Comparison of ENCODE assay signal across 8 mouse cellular contexts in genomic region chr11:94939280-94939679, GRCm38 (mm10). TPM values are rescaled to one million over a fixed set of nuclear protein-coding genes. Genes with fewer than 3 reads are reported as not detected.
A peak's percentile ranks its signal among the peaks of the same experiment; 100 is the strongest.
DNase-seq lines count a peak whose midpoint lies in the region; ATAC-seq and TF ChIP-seq lines count a peak whose summit lies in the region.

No protein-coding gene starts in this region.

- peak overlapping the region; percentile 50; the same call in 1 of the 2 replicates for H3K9ac ChIP-seq in limb, embryonic 13.5 days
- H3K9ac ChIP-seq in neural tube, embryonic 15.5 days (replicated peaks), result no peak overlapping the region

- H3K36me3 ChIP-seq in limb, embryonic 13.5 days, result peaks cover 62% of the 10 kb centered on the region
- H3K36me3 ChIP-seq in neural tube, embryonic 15.5 days, result no peaks in the 10 kb centered on the region

- 12% methylated on average over 4 of the region's 4 CpGs for WGBS in limb, embryonic 13.5 days
- 19% methylated on average over 4 of the region's 4 CpGs for WGBS in neural tube, embryonic 15.5 days

- peak; percentile 91 for TF ChIP-seq CTCF in brain, embryonic 14.5 days (IDR thresholded peaks at IDR 0.05; ENCODE audit: borderline replicate concordance, extremely low read depth, insufficient read depth, insufficient read length)

- 0 out of 2 replicates have a peak overlapping the region, but pooled peaks have one; percentile 3 for H3K27ac ChIP-seq in limb, embryonic 13.5 days
- no peak overlapping the region for H3K27ac ChIP-seq in neural tube, embryonic 15.5 days (replicated peaks)

- peak; percentile 72 for DNase-seq in ovary, postnatal 14 days (ENCODE audit: low spot score)
- DNase-seq in ovary, adult 18-20 months (ENCODE audit: low spot score), result no peak
- DNase-seq in brain, embryonic 14.5 days (ENCODE audit: low read depth), result peak; percentile 74
- DNase-seq in frontal cortex, postnatal 25 days (ENCODE audit: low spot score in 2 of 2), result peak; percentile 57 to 66
- peak; percentile 43 to 82 for DNase-seq in kidney, adult 8-10 months
- DNase-seq in thymus, postnatal 4 days, result peak; percentile 84

- no peaks in the 10 kb centered on the region for H3K9me3 ChIP-seq in limb, embryonic 13.5 days
- no peaks in the 10 kb centered on the region for H3K9me3 ChIP-seq in neural tube, embryonic 15.5 days (replicated peaks)

- H3K27me3 ChIP-seq in limb, embryonic 13.5 days, result peaks cover 3% of the 10 kb centered on the region; the same call in 1 of the 2 replicates
- peaks cover 63% of the 10 kb centered on the region for H3K27me3 ChIP-seq in neural tube, embryonic 15.5 days (replicated peaks)

- peak overlapping the region; percentile 66 for H3K4me3 ChIP-seq in limb, embryonic 13.5 days
- H3K4me3 ChIP-seq in neural tube, embryonic 15.5 days (replicated peaks), result no peak overlapping the region

- ATAC-seq in limb, embryonic 13.5 days (ENCODE audit: low FRiP score, low read depth), result no peak
- no peak for ATAC-seq in neural tube, embryonic 15.5 days (ENCODE audit: low FRiP score)

- peak overlapping the region; percentile 89 for H3K4me2 ChIP-seq in limb, embryonic 13.5 days (replicated peaks)
- peak overlapping the region; percentile 17; the same call in 1 of the 2 replicates for H3K4me2 ChIP-seq in neural tube, embryonic 15.5 days

- no peak for TF ChIP-seq POLR2A in brain, embryonic 14.5 days (IDR thresholded peaks at IDR 0.05; ENCODE audit: borderline replicate concordance, extremely low read depth, insufficient read depth, insufficient read length, poor library complexity, severe bottlenecking)

- H3K4me1 ChIP-seq in limb, embryonic 13.5 days, result peaks cover 50% of the 10 kb centered on the region
- peaks cover 23% of the 10 kb centered on the region for H3K4me1 ChIP-seq in neural tube, embryonic 15.5 days

RNA-seq across cellular contexts. Expression of gene Col1a1, which starts 3.3 kb away (rescaled TPM):
- 44.1 and 192 TPM in 2 replicates for polyA plus RNA-seq in brain, embryonic 14.5 days (2012; rRNA removed)
- 1,007 and 1,170 TPM in 2 replicates for polyA plus RNA-seq in limb, embryonic 13.5 days (2015; fragmentation: Nextera tagmentation; extraction: Ambion mirVana)
- 317 and 375 TPM in 2 replicates for polyA plus RNA-seq in neural tube, embryonic 15.5 days (2015; fragmentation: Nextera tagmentation; extraction: Ambion mirVana)

RNA-seq across cellular contexts. Expression of gene Hils1, which starts 28.1 kb away (rescaled TPM):
- 0.09 TPM in 1 of 2 replicates, not detected in the other for polyA plus RNA-seq in brain, embryonic 14.5 days (2012; rRNA removed)
- polyA plus RNA-seq in limb, embryonic 13.5 days (2015; fragmentation: Nextera tagmentation; extraction: Ambion mirVana), result not detected in 2 replicates
- polyA plus RNA-seq in neural tube, embryonic 15.5 days (2015; fragmentation: Nextera tagmentation; extraction: Ambion mirVana), result not detected in 2 replicates

RNA-seq across cellular contexts. Expression of gene Sgca, which starts 36.8 kb away (rescaled TPM):
- 0.25 and 0.73 TPM in 2 replicates for polyA plus RNA-seq in brain, embryonic 14.5 days (2012; rRNA removed)
- 6.1 and 7.1 TPM in 2 replicates for polyA plus RNA-seq in limb, embryonic 13.5 days (2015; fragmentation: Nextera tagmentation; extraction: Ambion mirVana)
- 0.77 and 1.4 TPM in 2 replicates for polyA plus RNA-seq in neural tube, embryonic 15.5 days (2015; fragmentation: Nextera tagmentation; extraction: Ambion mirVana)

RNA-seq across cellular contexts. Expression of gene Ppp1r9b, which starts 51.6 kb away (rescaled TPM):
- 37.9 and 81.2 TPM in 2 replicates for polyA plus RNA-seq in brain, embryonic 14.5 days (2012; rRNA removed)
- 11.4 and 11.8 TPM in 2 replicates for polyA plus RNA-seq in limb, embryonic 13.5 days (2015; fragmentation: Nextera tagmentation; extraction: Ambion mirVana)
- 18.8 TPM in 2 replicates for polyA plus RNA-seq in neural tube, embryonic 15.5 days (2015; fragmentation: Nextera tagmentation; extraction: Ambion mirVana)
